Mouse (Mus musculus) v-Abl transformed pro-B cells (cell line): ENCODE data around the gene Tex9.

Experiments used
- in situ Hi-C, 2 experiments: fragments of 400-800 bp; cut with MboI; formaldehyde crosslinking; loops; one replicate each; pipeline ENCODE4 v1.15.1; 2025; ENCODE audit not compliant: unreplicated experiment in 2 of 2

The Tex9 gene

GRCm38 (mm10) chr9:72448026-72448425, 44.0 kb downstream of the Tex9 start:
- in situ Hi-C loops: no loop called here

GRCm38 (mm10) chr9:72441927-72442715, 49.9 kb downstream of the Tex9 start:
- in situ Hi-C loops: no loop called here

- in situ Hi-C loops: no loop called here
Observed at GRCm38 (mm10) chr9:72440948-72441926, 50.8 kb downstream of the Tex9 start.

- in situ Hi-C loops: no loop called here
Observed at GRCm38 (mm10) chr9:72440358-72440757, 51.7 kb downstream of the Tex9 start.

GRCm38 (mm10) chr9:72438749-72439148, 53.3 kb downstream of the Tex9 start:
- in situ Hi-C loops: no loop called here

- in situ Hi-C loops: no loop called here
Observed at GRCm38 (mm10) chr9:72437822-72438701, 54.0 kb downstream of the Tex9 start, which contains the start of gene Mns1. Gene Mns1, plus strand, starts transcription at chr9:72438011.

- in situ Hi-C loops: no loop called here
Observed at GRCm38 (mm10) chr9:72434876-72435275, 57.1 kb downstream of the Tex9 start.

- in situ Hi-C loops: no loop called here
Observed at GRCm38 (mm10) chr9:72427861-72428260, 64.2 kb downstream of the Tex9 start.

- in situ Hi-C loops: no loop called here
Observed at GRCm38 (mm10) chr9:72425300-72425850, 66.6 kb downstream of the Tex9 start.

GRCm38 (mm10) chr9:72422753-72423152, 69.3 kb downstream of the Tex9 start:
- in situ Hi-C loops: loop anchor here in 1 of 2 experiments (25.0 kb wide), 1 partner anchor 460 kb away; no protein-coding TSS in a partner anchor

GRCm38 (mm10) chr9:72422284-72422683, 69.7 kb downstream of the Tex9 start:
- in situ Hi-C loops: loop anchor here in 1 of 2 experiments (25.0 kb wide), 1 partner anchor 460 kb away; no protein-coding TSS in a partner anchor

GRCm38 (mm10) chr9:72420490-72420889, 71.5 kb downstream of the Tex9 start:
- in situ Hi-C loops: loop anchor here in 1 of 2 experiments (25.0 kb wide), 1 partner anchor 458 kb away; no protein-coding TSS in a partner anchor

- in situ Hi-C loops: loop anchor here in 1 of 2 experiments (10.0 to 25.0 kb wide), 3 partner anchors 294 to 774 kb away; no protein-coding TSS in a partner anchor
Observed at GRCm38 (mm10) chr9:72418443-72418842, 73.6 kb downstream of the Tex9 start.

- in situ Hi-C loops: loop anchor here (5.0 to 25.0 kb wide), 4 partner anchors 214 to 767 kb away; no protein-coding TSS in a partner anchor
Observed at GRCm38 (mm10) chr9:72411746-72412145, 80.3 kb downstream of the Tex9 start.

- in situ Hi-C loops: loop anchor here (5.0 to 25.0 kb wide), 7 partner anchors 147 to 765 kb away; no protein-coding TSS in a partner anchor
Observed at GRCm38 (mm10) chr9:72409381-72410225, 82.4 kb downstream of the Tex9 start.

- in situ Hi-C loops: loop anchor here (5.0 to 25.0 kb wide), 4 partner anchors 146 to 761 kb away; no protein-coding TSS in a partner anchor
Observed at GRCm38 (mm10) chr9:72408131-72408586, 83.9 kb downstream of the Tex9 start.

- in situ Hi-C loops: loop anchor here (5.0 to 25.0 kb wide), 4 partner anchors 144 to 759 kb away; no protein-coding TSS in a partner anchor
Observed at GRCm38 (mm10) chr9:72405882-72406638, 86.0 kb downstream of the Tex9 start.
